Comparison of ENCODE assay signal across 9 mouse cellular contexts in the genomic region with DNA sequence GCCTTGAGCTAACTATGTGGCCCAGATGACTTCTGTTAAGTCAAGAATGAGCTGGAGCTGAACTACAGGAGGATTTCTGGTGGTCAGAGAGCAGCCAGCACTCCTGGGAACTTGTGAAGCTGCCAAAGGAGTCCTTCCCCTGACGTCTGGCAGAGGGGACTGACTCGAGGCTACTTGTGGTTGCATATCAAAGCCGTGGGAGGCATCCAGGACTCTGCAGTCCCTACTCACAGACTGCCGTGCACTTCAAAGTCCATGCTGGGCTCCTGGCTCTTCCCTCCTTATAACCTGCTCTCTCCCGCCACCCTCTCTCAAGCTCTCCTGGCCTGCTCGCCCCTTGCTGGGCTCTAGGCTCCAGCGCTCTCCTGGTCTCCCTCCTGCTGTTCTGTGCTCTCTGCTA. TPM values are rescaled to one million over a fixed set of nuclear protein-coding genes. Genes with fewer than 3 reads are reported as not detected.
DNase-seq lines count a peak whose midpoint lies in the region; ATAC-seq and TF ChIP-seq lines count a peak whose summit lies in the region.
"Had no signal": no experiment of that assay in that cellular context is flagged by ENCODE, and none has a peak within 500 bp of the region (broad histone marks: within the 10 kb centered on the region; RNA-seq: fewer than 3 reads in every experiment).

No protein-coding gene starts in this region.

- peaks cover 8% of the 10 kb centered on the region for H3K4me1 ChIP-seq in forebrain, embryonic 12.5 days
- peaks cover 2% of the 10 kb centered on the region for H3K4me1 ChIP-seq in forebrain, embryonic 16.5 days (replicated peaks; ENCODE audit: control insufficient read depth, insufficient read depth, low read length)
- H3K4me1 ChIP-seq in liver, embryonic 12.5 days, result peaks cover 13% of the 10 kb centered on the region

- no peak overlapping the region for H3K9ac ChIP-seq in forebrain, embryonic 12.5 days
- no peak overlapping the region for H3K9ac ChIP-seq in forebrain, embryonic 16.5 days (replicated peaks; ENCODE audit: low read depth, low read length)
- H3K9ac ChIP-seq in liver, embryonic 12.5 days, result no peak overlapping the region

- WGBS in forebrain, embryonic 12.5 days, result 42% methylated on average over 7 of the region's 7 CpGs
- WGBS in forebrain, embryonic 16.5 days, result 43% methylated on average over 7 of the region's 7 CpGs
- WGBS in liver, embryonic 12.5 days (ENCODE audit: insufficient replicate concordance), result 66% methylated on average over 7 of the region's 7 CpGs

- intact Hi-C loops in heart, postnatal 14 days (cut with DNase I), result no loop called here

- no peak for TF ChIP-seq CTCF in layer of hippocampus, adult 2 months (conservative IDR thresholded peaks at IDR 0.05)

- H3K27ac ChIP-seq in forebrain, embryonic 12.5 days, result 0 out of 2 replicates have a peak overlapping the region, but pooled peaks have one; percentile 3
- H3K27ac ChIP-seq in forebrain, embryonic 16.5 days (ENCODE audit: low read length), result no peak overlapping the region
- no peak overlapping the region for H3K27ac ChIP-seq in liver, embryonic 12.5 days
- H3K27ac ChIP-seq in layer of hippocampus, adult 2 months, result no peak overlapping the region

- no peak for DNase-seq in liver
- DNase-seq in brain, adult 2 months (ENCODE audit: low read depth, low spot score), result peak; percentile 24
- peak; percentile 21 to 41 for DNase-seq in heart, postnatal 14 days
- no peak for DNase-seq in layer of hippocampus, adult 11-12 months (ENCODE audit: low spot score)
- no peak for DNase-seq in layer of hippocampus, adult 2 months (ENCODE audit: low spot score in 2 of 2)
- DNase-seq: kidney, adult 8-10 months had no signal

- ATAC-seq in forebrain, embryonic 12.5 days (ENCODE audit: low FRiP score), result no peak
- no peak for ATAC-seq in forebrain, embryonic 16.5 days
- ATAC-seq in liver, embryonic 12.5 days, result 0 out of 2 replicates have a peak, but pooled peaks have one; percentile 24

- no peaks in the 10 kb centered on the region for H3K27me3 ChIP-seq in forebrain, embryonic 12.5 days
- no peaks in the 10 kb centered on the region for H3K27me3 ChIP-seq in forebrain, embryonic 16.5 days (replicated peaks; ENCODE audit: control insufficient read depth, insufficient read depth, low read length)
- H3K27me3 ChIP-seq in liver, embryonic 12.5 days (replicated peaks), result no peaks in the 10 kb centered on the region

- H3K36me3 ChIP-seq in forebrain, embryonic 12.5 days (replicated peaks), result peaks cover 12% of the 10 kb centered on the region
- peaks cover 5% of the 10 kb centered on the region for H3K36me3 ChIP-seq in forebrain, embryonic 16.5 days (ENCODE audit: control insufficient read depth, insufficient read depth)
- H3K36me3 ChIP-seq in liver, embryonic 12.5 days, result peaks cover 73% of the 10 kb centered on the region

- H3K4me2 ChIP-seq in forebrain, embryonic 12.5 days, result no peak overlapping the region
- no peak overlapping the region for H3K4me2 ChIP-seq in forebrain, embryonic 16.5 days (ENCODE audit: low read length)
- H3K4me2 ChIP-seq in liver, embryonic 12.5 days, result no peak overlapping the region

- H3K4me3 ChIP-seq in forebrain, embryonic 12.5 days (replicated peaks), result no peak overlapping the region
- no peak overlapping the region for H3K4me3 ChIP-seq in forebrain, embryonic 16.5 days (replicated peaks; ENCODE audit: low read length)
- H3K4me3 ChIP-seq in liver, embryonic 12.5 days, result no peak overlapping the region
- H3K4me3 ChIP-seq in layer of hippocampus, adult 2 months, result no peak overlapping the region

- no peaks in the 10 kb centered on the region for H3K9me3 ChIP-seq in forebrain, embryonic 12.5 days
- H3K9me3 ChIP-seq in forebrain, embryonic 16.5 days (ENCODE audit: control insufficient read depth, low read length), result no peaks in the 10 kb centered on the region
- no peaks in the 10 kb centered on the region for H3K9me3 ChIP-seq in liver, embryonic 12.5 days (replicated peaks)

RNA-seq across cellular contexts. Expression of a gene that starts 30.4 kb away (rescaled TPM):
- polyA plus RNA-seq in forebrain, embryonic 12.5 days (2016; fragmentation: Nextera tagmentation; extraction: Ambion mirVana), result 43.2 and 43.8 TPM in 2 replicates
- polyA plus RNA-seq in forebrain, embryonic 16.5 days (2015; fragmentation: Nextera tagmentation; extraction: Ambion mirVana), result 46.2 and 54.9 TPM in 2 replicates
- 21.8 and 24.6 TPM in 2 replicates for polyA plus RNA-seq in liver, embryonic 12.5 days (2016; fragmentation: Nextera tagmentation; extraction: Ambion mirVana)
- 10 to 100 TPM; 72.0 to 72.9 TPM for total RNA-seq in heart, postnatal 14 days (2021)
- total RNA-seq in layer of hippocampus, adult 2 months (2021), result 10 to 100 TPM; 54.6 to 54.9 TPM

Comparison
In these comparisons a context has a peak if more than half of its experiments do, and no peak if none do; other contexts are left out.
1. DNase-seq: peak in brain, adult 2 months (single experiment) and heart, postnatal 14 days (2 of 2); none in liver (single experiment), layer of hippocampus, adult 11-12 months (single experiment) and layer of hippocampus, adult 2 months (0 of 2).